Mouse (Mus musculus): ENCODE measurements around the gene Aasdh.

DNA sequence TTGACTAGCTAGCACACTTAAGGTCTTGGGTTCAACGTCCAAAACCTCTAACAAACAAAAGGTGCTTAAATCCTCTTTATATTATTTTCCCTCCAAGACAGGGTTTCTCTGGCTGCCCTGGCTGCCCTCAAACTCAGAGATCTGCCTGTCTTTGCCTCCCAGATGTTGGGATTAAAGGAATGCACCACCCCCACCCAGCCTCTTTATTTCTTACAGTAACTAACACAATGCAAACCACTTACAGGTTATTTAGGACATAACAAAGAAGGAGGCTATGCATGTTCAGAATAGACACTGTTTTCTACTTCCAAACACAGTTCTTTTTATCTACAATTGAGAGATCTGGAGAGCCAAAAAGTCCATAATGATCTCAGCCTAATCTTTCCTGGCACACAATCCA, 19.0 kb upstream of the Aasdh start:
- no peak for TF ChIP-seq ZC3H11A (IDR thresholded peaks at IDR 0.05; ENCODE audit: borderline replicate concordance, low read depth, low read length)
- no peak for TF ChIP-seq HCFC1 (IDR thresholded peaks at IDR 0.05; ENCODE audit: borderline replicate concordance, insufficient read depth, low read length)

All from ES-E14 (cell line).